Mouse (Mus musculus): ENCODE measurements around the gene Tmed3. TPM values are rescaled to one million over a fixed set of nuclear protein-coding genes. Genes with fewer than 3 reads are reported as not detected.

The Tmed3 gene
- 100 to 1,000 TPM in 2 of 4 experiments, 10 to 100 TPM in 2; 78.4 to 109 (median 94.6) TPM for total RNA-seq (2022)

- peak; percentile 91 for DNase-seq
These were observed at the start of gene Tmed3 for GRCm38 (mm10) chr9:89704265-89705196. Gene Tmed3, minus strand, starts transcription at chr9:89705068.

GRCm38 (mm10) chr9:89740041-89740440 is 35.2 kb upstream of the Tmed3 start:
- DNase-seq = no peak

- DNase-seq = no peak
These were observed 33.4 kb upstream of the Tmed3 start, which contains the start of gene Ankrd34c for GRCm38 (mm10) chr9:89738295-89738694. Gene Ankrd34c, minus strand, starts transcription at chr9:89738475.

GRCm38 (mm10) chr9:89737888-89738287 is 33.0 kb upstream of the Tmed3 start:
- DNase-seq = no peak

GRCm38 (mm10) chr9:89736932-89737705 is 32.3 kb upstream of the Tmed3 start:
- peak; percentile 7 for DNase-seq

- DNase-seq = no peak
These were observed 2.0 kb upstream of the Tmed3 start for GRCm38 (mm10) chr9:89706906-89707305.

- no peak for DNase-seq
These were observed 297 bp upstream of the Tmed3 start for GRCm38 (mm10) chr9:89705197-89705533.

GRCm38 (mm10) chr9:89700910-89701457 is 3.9 kb downstream of the Tmed3 start:
- no peak for DNase-seq

- DNase-seq = no peak
These were observed 9.7 kb downstream of the Tmed3 start for GRCm38 (mm10) chr9:89695143-89695542.

GRCm38 (mm10) chr9:89693670-89694069 is 11.2 kb downstream of the Tmed3 start:
- peak; percentile 29 for DNase-seq

GRCm38 (mm10) chr9:89689179-89689578 is 15.7 kb downstream of the Tmed3 start:
- DNase-seq = no peak

- DNase-seq = no peak
These were observed 17.2 kb downstream of the Tmed3 start for GRCm38 (mm10) chr9:89687503-89688226.

GRCm38 (mm10) chr9:89686262-89686661 is 18.6 kb downstream of the Tmed3 start:
- DNase-seq = no peak

- no peak for DNase-seq
These were observed 25.9 kb downstream of the Tmed3 start for GRCm38 (mm10) chr9:89678974-89679373.

GRCm38 (mm10) chr9:89674014-89674618 is 30.8 kb downstream of the Tmed3 start:
- peak; percentile 30 for DNase-seq

GRCm38 (mm10) chr9:89673402-89673801 is 31.5 kb downstream of the Tmed3 start:
- DNase-seq = no peak

GRCm38 (mm10) chr9:89669878-89670277 is 35.0 kb downstream of the Tmed3 start:
- DNase-seq = no peak

GRCm38 (mm10) chr9:89667306-89667942 is 37.4 kb downstream of the Tmed3 start:
- peak; percentile 32 for DNase-seq

- DNase-seq = no peak
These were observed 54.0 kb downstream of the Tmed3 start for GRCm38 (mm10) chr9:89650913-89651312.

Data from adrenal gland, adult 8-10 months (tissue).